Comparison of ENCODE assay signal across 9 mouse cellular contexts in the genomic region with DNA sequence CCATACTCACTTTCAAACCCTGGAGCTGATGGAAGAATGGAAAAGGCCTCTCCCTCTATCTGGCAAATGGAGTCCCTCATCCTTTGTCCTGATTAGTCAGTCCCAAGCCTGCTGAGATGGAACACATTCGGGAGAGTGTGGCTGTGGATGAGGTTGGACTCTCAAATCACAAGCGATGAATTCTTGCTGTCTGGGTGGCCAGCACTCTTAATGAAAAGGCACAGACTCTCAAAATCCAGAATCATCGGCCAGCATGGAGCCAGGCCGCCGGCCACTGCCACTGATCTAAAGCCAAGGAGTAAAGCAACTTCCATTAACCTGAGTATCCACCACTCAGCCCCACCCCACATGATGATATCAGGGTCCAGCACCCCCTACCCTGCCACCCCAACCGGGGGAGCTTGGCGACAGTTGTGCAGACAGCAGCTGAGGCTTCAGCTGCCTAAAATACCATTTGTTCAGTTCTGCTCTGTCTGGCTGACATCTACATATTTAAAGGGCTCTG. TPM values are rescaled to one million over a fixed set of nuclear protein-coding genes. Genes with fewer than 3 reads are reported as not detected.
A peak's percentile ranks its signal among the peaks of the same experiment; 100 is the strongest.
DNase-seq lines count a peak whose midpoint lies in the region; ATAC-seq and TF ChIP-seq lines count a peak whose summit lies in the region.
"Had no signal": no experiment of that assay in that cellular context is flagged by ENCODE, and none has a peak within 500 bp of the region (broad histone marks: within the 10 kb centered on the region; RNA-seq: fewer than 3 reads in every experiment).

No protein-coding gene starts in this region.

- DNase-seq in kidney, postnatal 0 days (ENCODE audit: low spot score), result no peak
- no peak for DNase-seq in kidney, postnatal 10 days
- no peak for DNase-seq in heart, postnatal 0 days (ENCODE audit: low spot score)
- DNase-seq in ovary, postnatal 36 days (ENCODE audit: low spot score), result no peak
- no peak for DNase-seq in adrenal gland, postnatal 25 days

- no peak for TF ChIP-seq EP300 in heart, postnatal 0 days (IDR thresholded peaks at IDR 0.05; ENCODE audit: low read depth)

- WGBS in kidney, postnatal 0 days, result 62% methylated on average over 7 of the region's 7 CpGs
- WGBS in heart, postnatal 0 days, result 54% methylated on average over 7 of the region's 7 CpGs
- 23% methylated on average over 7 of the region's 7 CpGs for WGBS in midbrain, embryonic 13.5 days

- H3K27me3 ChIP-seq in kidney, postnatal 0 days (ENCODE audit: insufficient read depth, low read length), result no peaks in the 10 kb centered on the region
- no peaks in the 10 kb centered on the region for H3K27me3 ChIP-seq in heart, postnatal 0 days (ENCODE audit: control insufficient read depth, insufficient read depth, low read length)
- H3K27me3 ChIP-seq in midbrain, embryonic 13.5 days, result no peaks in the 10 kb centered on the region
- H3K27me3 ChIP-seq: Patski had no signal

- H3K4me2 ChIP-seq in kidney, postnatal 0 days (ENCODE audit: low read length), result no peak overlapping the region
- H3K4me2 ChIP-seq in heart, postnatal 0 days (ENCODE audit: low read depth, low read length), result no peak overlapping the region
- peak overlapping the region; percentile 67 for H3K4me2 ChIP-seq in midbrain, embryonic 13.5 days (replicated peaks)

- H3K4me1 ChIP-seq in kidney, postnatal 0 days (replicated peaks; ENCODE audit: insufficient read depth, low read length), result peaks cover 68% of the 10 kb centered on the region
- peaks cover 37% of the 10 kb centered on the region for H3K4me1 ChIP-seq in brown adipose tissue, adult 24 weeks (ENCODE audit: control insufficient read depth, insufficient read depth, insufficient read length, low read length)
- H3K4me1 ChIP-seq in heart, postnatal 0 days (ENCODE audit: control insufficient read depth, insufficient read depth), result peaks cover 68% of the 10 kb centered on the region
- H3K4me1 ChIP-seq in midbrain, embryonic 13.5 days (replicated peaks), result peaks cover 67% of the 10 kb centered on the region

- no peak overlapping the region for H3K9ac ChIP-seq in kidney, postnatal 0 days (ENCODE audit: low read depth, low read length)
- H3K9ac ChIP-seq in heart, postnatal 0 days (replicated peaks; ENCODE audit: low read depth, low read length), result peak overlapping the region; percentile 50; the same call in 1 of the 2 replicates
- H3K9ac ChIP-seq in midbrain, embryonic 13.5 days (replicated peaks), result peak overlapping the region; percentile 64

- no peaks in the 10 kb centered on the region for H3K9me3 ChIP-seq in kidney, postnatal 0 days (replicated peaks; ENCODE audit: low read length)
- no peaks in the 10 kb centered on the region for H3K9me3 ChIP-seq in heart, postnatal 0 days (replicated peaks; ENCODE audit: control insufficient read depth, low read length)
- no peaks in the 10 kb centered on the region for H3K9me3 ChIP-seq in midbrain, embryonic 13.5 days

- ATAC-seq in kidney, postnatal 0 days (replicated peaks; ENCODE audit: low FRiP score, low read depth), result no peak
- ATAC-seq in heart, postnatal 0 days (ENCODE audit: insufficient read depth, low read depth), result no peak
- no peak for ATAC-seq in midbrain, embryonic 13.5 days
- ATAC-seq in erythroid progenitor cell, adult 5-6 weeks (replicated peaks; ENCODE audit: low FRiP score, poor library complexity, severe bottlenecking), result no peak
- ATAC-seq: Patski had no signal

- H3K36me3 ChIP-seq in kidney, postnatal 0 days (ENCODE audit: insufficient read depth, low read length), result no peaks in the 10 kb centered on the region
- H3K36me3 ChIP-seq in heart, postnatal 0 days (replicated peaks; ENCODE audit: control insufficient read depth, insufficient read depth, low read length), result no peaks in the 10 kb centered on the region
- H3K36me3 ChIP-seq in midbrain, embryonic 13.5 days, result no peaks in the 10 kb centered on the region

- TF ChIP-seq CTCF in kidney, postnatal 0 days (IDR thresholded peaks at IDR 0.05; ENCODE audit: low read depth), result no peak
- no peak for TF ChIP-seq CTCF in heart, postnatal 0 days (IDR thresholded peaks at IDR 0.05; ENCODE audit: low read depth)

- no peak overlapping the region for H3K4me3 ChIP-seq in kidney, postnatal 0 days (replicated peaks; ENCODE audit: low read depth, low read length)
- H3K4me3 ChIP-seq in brown adipose tissue, adult 24 weeks (ENCODE audit: insufficient read depth, low read depth, low read length), result no peak overlapping the region
- H3K4me3 ChIP-seq in heart, postnatal 0 days (ENCODE audit: low read depth, low read length), result no peak overlapping the region
- no peak overlapping the region; the same call in 1 of the 2 replicates for H3K4me3 ChIP-seq in midbrain, embryonic 13.5 days (replicated peaks)

- H3K27ac ChIP-seq in kidney, postnatal 0 days, result peak overlapping the region; percentile 79
- peak overlapping the region; percentile 92 for H3K27ac ChIP-seq in brown adipose tissue, adult 24 weeks (replicated peaks; ENCODE audit: low read depth, low read length)
- peak overlapping the region; percentile 96 for H3K27ac ChIP-seq in heart, postnatal 0 days (ENCODE audit: low read depth)
- H3K27ac ChIP-seq in midbrain, embryonic 13.5 days, result peak overlapping the region; percentile 99

RNA-seq across cellular contexts. Expression of a gene that starts 13.2 kb away (rescaled TPM):
- 52.1 and 57.9 TPM in 2 replicates for polyA plus RNA-seq in kidney, postnatal 0 days (2015; fragmentation: Nextera tagmentation; extraction: Ambion mirVana)
- polyA plus RNA-seq in brown adipose tissue, adult 24 weeks (2012; ENCODE audit: insufficient read depth, insufficient read length, missing spikeins), result 7.1 and 23.0 TPM in 2 replicates
- 74.0 and 88.5 TPM in 2 replicates for total RNA-seq in heart, postnatal 0 days (2014; rRNA removed; ENCODE audit: low replicate concordance)
- polyA plus RNA-seq in heart, postnatal 0 days (2015; fragmentation: Nextera tagmentation; extraction: Ambion mirVana), result 26.4 and 30.0 TPM in 2 replicates
- polyA plus RNA-seq in midbrain, embryonic 13.5 days (2015; fragmentation: Nextera tagmentation; extraction: Ambion mirVana), result 65.3 and 75.5 TPM in 2 replicates
- total RNA-seq in erythroid progenitor cell, adult 5-6 weeks (2015; ENCODE audit: low replicate concordance), result 0.72 and 2.5 TPM in 2 replicates
- total RNA-seq in erythroid progenitor cell, adult 5-6 weeks (2017; ENCODE audit: low replicate concordance), result 0.53 and 1.5 TPM in 2 replicates
- 65.4 and 74.6 TPM in 2 replicates for total RNA-seq in adrenal gland, postnatal 25 days (2021)

RNA-seq across cellular contexts. Expression of a gene that starts 49.0 kb away (rescaled TPM):
- 14.8 and 16.1 TPM in 2 replicates for polyA plus RNA-seq in kidney, postnatal 0 days (2015; fragmentation: Nextera tagmentation; extraction: Ambion mirVana)
- 15.9 and 16.4 TPM in 2 replicates for polyA plus RNA-seq in brown adipose tissue, adult 24 weeks (2012; ENCODE audit: insufficient read depth, insufficient read length, missing spikeins)
- total RNA-seq in heart, postnatal 0 days (2014; rRNA removed; ENCODE audit: low replicate concordance), result 26.2 and 41.6 TPM in 2 replicates
- 18.7 and 20.9 TPM in 2 replicates for polyA plus RNA-seq in heart, postnatal 0 days (2015; fragmentation: Nextera tagmentation; extraction: Ambion mirVana)
- 49.8 and 51.2 TPM in 2 replicates for polyA plus RNA-seq in midbrain, embryonic 13.5 days (2015; fragmentation: Nextera tagmentation; extraction: Ambion mirVana)
- 8.6 and 9.2 TPM in 2 replicates for total RNA-seq in erythroid progenitor cell, adult 5-6 weeks (2015; ENCODE audit: low replicate concordance)
- 5.8 and 16.4 TPM in 2 replicates for total RNA-seq in erythroid progenitor cell, adult 5-6 weeks (2017; ENCODE audit: low replicate concordance)
- total RNA-seq in adrenal gland, postnatal 25 days (2021), result 29.9 and 31.0 TPM in 2 replicates
